Mouse (Mus musculus) cerebellum, adult 2 months (tissue): ENCODE measurements around the gene Daam1.
"Not testable (repeated sequence)": the region's sequence is repeated elsewhere in the genome, so short reads cannot be mapped to it uniquely, and the experiment has no call there.

Source experiments
- CTCF ChIP-seq: fragments of 200-500 bp; IDR thresholded peaks from 2 replicates; pipeline ENCODE4 v1.5.1; 2011; ENCODE audit warnings: low read depth, mild to moderate bottlenecking, control low read depth, low read length, moderate library complexity, borderline replicate concordance; ENCODE audit not compliant: insufficient read depth
- POLR2A ChIP-seq: fragments of 200-500 bp; IDR thresholded peaks from 2 replicates; pipeline ENCODE4 v1.6.1; 2011; ENCODE audit warnings: low read length, control low read depth, borderline replicate concordance; ENCODE audit not compliant: insufficient read depth

DNA sequence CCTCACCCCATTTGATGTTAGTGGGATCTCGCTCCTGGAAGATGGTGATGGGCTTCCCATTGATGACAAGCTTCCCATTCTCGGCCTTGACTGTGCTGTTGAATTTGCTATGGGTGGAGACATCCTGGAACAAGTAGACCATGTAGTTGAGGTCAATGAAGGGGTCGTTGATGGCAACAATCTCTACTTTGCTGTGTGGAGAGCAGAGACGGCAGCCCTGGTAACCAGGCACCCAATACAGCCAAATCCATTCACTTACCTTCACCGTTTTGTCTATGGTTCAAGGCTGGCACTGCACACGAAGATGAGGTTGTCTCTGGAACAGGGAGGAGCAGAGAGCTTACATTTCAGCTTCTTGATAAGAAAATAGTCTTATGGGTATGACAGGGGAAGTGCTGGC, 16.1 kb downstream of the Daam1 start:
- not testable (repeated sequence) for TF ChIP-seq CTCF, POLR2A
